Mouse (Mus musculus) heart, adult 9 months (tissue): ENCODE data around the gene Mrpl55.

ENCODE experiments used
- DNase-seq, 2 experiments: peaks; one replicate each; pipeline ENCODE4 v3.0.0; 2022; ENCODE audit warnings: low spot score in 2 of 2

Gene Mrpl55

GRCm38 (mm10) chr11:59202081-59202995 lies at the start of gene Mrpl55:
Gene Mrpl55, plus strand, starts transcription at chr11:59202486.
- peak; percentile 90 to 91 for DNase-seq

GRCm38 (mm10) chr11:59154220-59154619 lies 48.1 kb upstream of the Mrpl55 start:
- no peak for DNase-seq

DNA sequence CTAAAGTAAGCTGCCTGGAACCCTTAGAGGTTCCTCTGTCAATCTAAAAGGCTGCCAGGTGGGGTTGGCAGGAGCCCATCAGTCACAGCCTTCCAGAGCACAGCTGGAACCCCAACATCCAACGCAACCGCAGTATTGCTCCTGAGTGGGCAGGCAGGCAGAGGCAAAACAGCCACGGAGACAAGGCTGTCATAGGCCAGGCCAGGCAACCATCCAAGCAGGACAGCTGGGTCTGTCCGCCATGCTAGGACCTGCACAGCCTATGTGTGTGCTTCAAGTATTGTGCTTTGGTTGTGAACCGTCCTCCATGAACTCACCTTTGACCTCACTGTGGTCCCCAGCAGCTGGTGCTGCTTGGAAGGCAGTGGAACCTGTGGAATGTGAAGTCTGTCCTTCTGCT lies 46.4 kb upstream of the Mrpl55 start:
- DNase-seq: no peak

GRCm38 (mm10) chr11:59159099-59159498 lies 43.2 kb upstream of the Mrpl55 start:
- DNase-seq: no peak

DNA sequence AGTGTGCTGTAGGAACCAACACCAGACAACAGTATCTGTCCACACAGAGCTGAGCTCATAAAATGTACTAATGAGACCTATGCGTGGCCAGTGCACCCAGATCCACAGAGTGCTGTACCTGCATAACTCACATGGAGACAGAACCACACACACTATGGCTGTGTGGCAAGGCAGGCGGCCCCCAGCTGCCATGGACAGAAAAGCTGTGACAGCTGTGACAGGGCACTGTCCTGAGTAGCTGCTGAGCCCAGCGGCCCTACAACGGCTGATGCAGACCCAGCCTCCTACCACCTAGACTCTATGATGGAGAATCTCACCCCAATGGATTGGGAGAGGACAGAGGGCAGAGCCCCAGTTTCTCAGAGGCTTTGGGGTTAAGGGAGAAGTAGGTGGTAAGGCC lies 42.7 kb upstream of the Mrpl55 start:
- no peak for DNase-seq

DNA sequence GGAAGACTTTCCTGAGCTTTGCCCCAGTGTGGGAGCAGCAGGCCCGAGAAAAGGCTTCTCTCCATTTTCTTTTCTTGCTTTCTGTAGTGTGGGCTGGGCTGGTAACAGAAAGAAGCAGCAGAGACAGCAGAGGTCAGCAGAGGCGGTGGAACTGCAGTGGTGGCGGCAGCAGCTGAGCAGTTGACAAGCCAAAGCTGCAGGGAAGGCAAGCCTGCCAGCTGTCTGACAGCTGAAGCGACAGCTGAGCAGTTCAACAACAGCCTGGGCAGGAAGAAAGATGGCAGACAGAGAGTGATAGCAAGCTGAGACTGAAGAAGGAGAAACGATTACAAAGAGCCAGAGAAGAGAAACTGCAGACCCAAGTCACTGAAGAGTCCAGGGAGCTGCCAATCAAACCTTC lies 40.9 kb upstream of the Mrpl55 start:
- peak in 1 of 2 experiments; percentile 62 for DNase-seq

- no peak for DNase-seq
Measured at GRCm38 (mm10) chr11:59162443-59163254, 39.6 kb upstream of the Mrpl55 start.

DNA sequence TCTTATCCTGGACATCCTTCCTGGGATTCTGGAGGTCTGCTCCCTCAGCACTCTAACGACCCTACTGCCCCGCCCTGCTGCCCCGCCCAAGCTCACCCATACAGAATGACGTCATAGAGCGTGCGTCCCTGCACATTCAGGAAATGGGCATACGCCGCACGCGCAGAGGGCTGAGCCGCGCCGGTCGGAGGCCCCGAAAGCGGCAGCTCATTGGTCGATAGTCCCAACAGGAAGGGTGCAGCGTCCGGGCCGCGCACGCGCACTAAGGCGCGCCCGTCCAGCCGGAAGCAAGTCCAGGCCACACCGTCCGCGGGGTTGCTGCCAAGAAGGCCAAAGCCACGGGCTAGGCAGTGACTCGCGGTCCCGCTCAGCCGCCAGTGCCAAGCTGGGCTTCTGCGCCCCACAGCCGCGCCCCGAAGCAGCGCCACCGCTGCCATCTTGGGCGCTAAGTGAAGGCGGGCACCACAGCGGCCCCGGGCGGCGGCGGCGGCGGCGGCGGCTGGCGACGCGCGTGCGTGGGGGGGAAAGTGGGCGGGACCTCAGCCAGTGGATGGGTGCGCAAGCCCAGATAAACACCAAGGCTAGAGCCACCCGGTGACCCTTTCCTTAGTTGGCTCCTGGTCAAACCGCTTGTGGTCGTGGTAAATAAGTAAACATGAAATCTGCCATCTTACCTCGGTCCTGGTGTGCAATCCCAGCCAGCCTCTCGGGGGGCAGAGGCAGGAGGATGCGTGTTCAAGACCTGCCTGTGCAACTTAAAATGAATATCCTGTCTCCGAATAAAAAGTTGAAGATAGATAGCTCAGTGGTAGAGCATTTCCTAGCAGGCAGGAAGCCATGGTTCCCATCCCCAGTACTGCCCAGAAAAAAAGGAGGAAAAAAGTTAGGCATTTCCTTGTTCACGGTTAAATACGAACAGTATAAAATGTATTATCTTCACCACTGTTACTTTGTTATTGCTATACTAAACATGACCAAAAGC lies 38.7 kb upstream of the Mrpl55 start, which contains the start of gene Iba57:
Iba57 (minus strand) TSS at position 485 of the 982 bp plus-strand sequence.
- peak; percentile 99 for DNase-seq

DNA sequence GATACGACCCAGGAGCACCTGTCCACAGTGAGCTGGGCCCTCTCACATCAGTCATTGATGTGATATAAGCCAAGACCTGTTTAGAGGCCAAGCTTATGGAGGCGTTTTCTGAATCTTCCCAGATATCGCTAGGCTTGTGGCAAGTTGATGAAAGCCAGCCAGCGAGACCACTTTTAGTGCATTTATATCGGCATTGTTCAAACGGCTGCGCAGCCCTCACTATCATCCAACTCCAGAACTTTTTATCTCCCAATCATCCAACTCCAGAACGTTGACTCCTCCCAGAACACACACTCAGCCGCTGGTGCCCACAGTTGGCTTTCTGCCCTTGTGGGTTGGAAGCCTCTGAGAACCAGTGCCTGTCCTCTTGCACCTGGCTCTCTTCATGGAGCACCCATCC lies 37.9 kb upstream of the Mrpl55 start:
- no peak for DNase-seq

DNA sequence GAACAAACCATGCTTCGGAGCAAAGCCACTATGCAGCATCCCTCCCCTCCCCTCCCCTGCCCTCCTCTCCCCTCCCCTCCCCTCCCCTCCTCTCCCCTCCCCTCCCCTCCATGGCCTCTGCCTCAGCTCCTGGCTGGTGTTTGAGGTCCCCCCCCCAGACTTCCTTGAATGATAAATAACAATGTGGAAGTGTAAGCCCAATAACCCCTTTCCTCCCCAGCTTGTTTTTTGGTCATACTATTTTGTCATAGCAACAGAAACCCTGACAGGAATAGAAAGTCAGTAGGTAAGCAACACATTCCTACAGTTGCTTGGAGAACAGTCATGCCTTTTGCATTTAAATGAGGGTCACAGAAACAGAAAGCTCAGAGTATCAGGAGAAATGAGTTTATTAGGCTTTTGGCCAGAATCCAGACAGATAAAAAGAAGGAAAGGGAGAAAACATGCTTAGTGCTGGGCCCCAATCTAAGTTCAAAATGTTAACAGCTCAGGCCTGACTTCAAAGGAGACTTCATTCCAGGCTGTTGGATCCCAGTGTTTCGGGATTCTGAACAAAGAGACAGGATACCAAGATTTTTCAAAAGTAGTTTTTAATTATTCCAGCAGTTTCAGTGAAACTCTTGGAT lies 36.6 kb upstream of the Mrpl55 start:
- DNase-seq: no peak

DNA sequence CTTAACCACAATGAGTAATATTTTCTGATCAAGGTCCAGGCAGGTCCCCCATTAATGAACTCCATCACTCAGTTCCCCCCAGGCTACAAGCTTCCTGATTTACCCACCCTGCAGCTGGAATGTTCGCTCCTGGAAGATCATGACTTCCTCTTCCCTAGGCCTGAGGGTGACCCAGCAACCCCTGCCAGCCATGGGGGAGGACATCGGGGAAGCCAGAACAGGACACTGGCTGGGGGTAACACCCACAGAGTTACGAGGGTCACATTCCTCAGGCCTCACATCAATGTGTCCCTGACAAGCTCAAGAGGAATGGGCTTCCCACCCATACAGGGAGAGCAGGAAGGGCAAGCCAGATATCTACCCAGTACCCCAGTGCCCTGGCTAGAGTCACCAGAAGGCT lies 32.5 kb upstream of the Mrpl55 start:
- no peak for DNase-seq

- no peak for DNase-seq
Measured at GRCm38 (mm10) chr11:59170549-59170948, 31.7 kb upstream of the Mrpl55 start.

DNA sequence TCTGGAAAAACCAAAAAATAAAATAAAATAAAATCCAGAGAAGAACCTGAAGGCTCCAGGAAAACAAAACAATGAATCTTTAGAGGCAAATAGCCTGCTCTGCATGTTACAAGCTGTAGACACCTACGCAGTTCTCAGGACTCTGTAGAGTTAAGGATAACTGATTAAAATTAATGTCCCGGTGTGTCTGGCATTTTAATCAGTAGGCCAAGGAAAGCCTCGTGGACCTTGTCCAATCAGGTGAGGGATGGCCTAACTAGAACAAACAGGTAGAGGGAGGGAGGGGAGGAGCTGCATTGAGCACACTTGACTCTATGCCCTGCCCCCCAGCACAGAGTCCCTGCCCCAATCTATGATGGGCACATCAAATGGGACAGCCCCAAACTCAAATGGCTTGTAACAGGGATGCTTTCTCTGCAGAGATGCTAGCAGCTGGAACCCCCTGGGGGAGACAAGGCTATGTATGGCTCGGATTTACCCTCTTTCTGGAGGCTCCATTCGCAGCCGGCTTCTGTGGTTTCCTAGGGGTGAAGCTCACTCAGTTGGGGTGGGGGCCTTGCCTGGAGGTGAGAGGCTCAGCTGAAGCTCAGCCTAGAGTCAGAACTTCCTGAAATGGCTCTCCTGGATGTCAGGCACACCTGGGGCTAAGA lies 28.0 kb upstream of the Mrpl55 start:
- no peak for DNase-seq

DNA sequence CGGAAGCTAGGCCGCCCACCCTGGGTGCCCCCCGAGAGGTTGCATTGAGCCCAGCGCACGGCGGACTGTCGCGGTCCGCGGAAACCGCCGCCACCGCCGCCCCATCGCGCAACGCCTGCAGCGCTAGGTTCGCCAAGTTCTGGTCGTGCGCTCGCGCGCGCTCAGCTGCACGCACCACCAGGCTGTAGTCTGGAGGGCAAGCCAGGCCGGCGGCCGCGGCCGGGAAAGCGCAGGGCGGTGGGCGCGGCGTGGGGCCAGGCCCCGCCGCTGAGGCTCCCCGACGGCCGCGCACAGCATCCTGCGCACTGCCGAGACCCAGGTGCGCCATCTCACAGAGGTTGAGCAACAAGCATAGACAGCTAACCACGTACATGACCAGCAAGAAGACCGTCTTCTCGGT lies 25.8 kb upstream of the Mrpl55 start:
- no peak for DNase-seq

GRCm38 (mm10) chr11:59176921-59177320 lies 25.4 kb upstream of the Mrpl55 start:
- DNase-seq: no peak

- peak; percentile 72 to 73 for DNase-seq
Measured at GRCm38 (mm10) chr11:59182864-59183331, 19.4 kb upstream of the Mrpl55 start, which contains the start of gene Gjc2. Gene Gjc2, minus strand, starts transcription at chr11:59183213.

- DNase-seq: peak; percentile 73 to 79
Measured at GRCm38 (mm10) chr11:59183821-59184220, 18.5 kb upstream of the Mrpl55 start.

GRCm38 (mm10) chr11:59185490-59185889 lies 16.8 kb upstream of the Mrpl55 start:
- DNase-seq: no peak

GRCm38 (mm10) chr11:59187706-59188105 lies 14.6 kb upstream of the Mrpl55 start:
- no peak for DNase-seq
